Mouse (Mus musculus): Measurements from ENCODE around the gene Fanca. TPM values are rescaled to one million over a fixed set of nuclear protein-coding genes. Genes with fewer than 3 reads are reported as not detected.
"Not testable (repeated sequence)": the region's sequence is repeated elsewhere in the genome, so short reads cannot be mapped to it uniquely, and the experiment has no call there.

The Fanca gene
- total and polyA plus RNA-seq, 3 experiments: 3.9 to 6.2 (median 5.3) TPM

GRCm38 (mm10) chr8:123284493-123284892, 33.9 kb downstream of the Fanca start:
- intact Hi-C loops (cut with DNase I): no loop called here
- WGBS: 76% methylated on average over 5 of the region's 5 CpGs
- H3K36me3 ChIP-seq (ENCODE audit: control insufficient read depth, insufficient read depth, low read length): no peaks in the 10 kb centered on the region

GRCm38 (mm10) chr8:123283991-123284390, 34.4 kb downstream of the Fanca start:
- H3K4me1 ChIP-seq (ENCODE audit: control insufficient read depth, insufficient read depth, low read length): no peaks in the 10 kb centered on the region
- H3K79me2 ChIP-seq (replicated peaks; ENCODE audit: control insufficient read depth, insufficient read depth, low read length): no peaks in the 10 kb centered on the region
- H3K27me3 ChIP-seq (ENCODE audit: control insufficient read depth, insufficient read depth, low read length): no peaks in the 10 kb centered on the region
- no peak overlapping the region for H3K9ac ChIP-seq (ENCODE audit: low read depth, low read length)
- no peaks in the 10 kb centered on the region for H3K36me3 ChIP-seq (ENCODE audit: control insufficient read depth, insufficient read depth, low read length)
- no peak overlapping the region for H3K4me3 ChIP-seq
- DNase-seq: no peak
- no peak overlapping the region for H3K27ac ChIP-seq
- TF ChIP-seq EP300 (IDR thresholded peaks at IDR 0.05; ENCODE audit: insufficient read depth, low read depth, low read length) (no peak), POLR2A (IDR thresholded peaks at IDR 0.05; ENCODE audit: insufficient read depth, low read depth, low read length) (no peak), CTCF (IDR thresholded peaks at IDR 0.05) (no peak)
- intact Hi-C loops (cut with DNase I): no loop called here
- 78% methylated on average over 7 of the region's 7 CpGs for WGBS

More at GRCm38 (mm10) chr8:123284493-123284892, 33.9 kb downstream of the Fanca start:
- TF ChIP-seq POLR2A (IDR thresholded peaks at IDR 0.05; ENCODE audit: insufficient read depth, low read depth, low read length) (no peak), EP300 (IDR thresholded peaks at IDR 0.05; ENCODE audit: insufficient read depth, low read depth, low read length) (no peak), CTCF (IDR thresholded peaks at IDR 0.05) (no peak)
- no peak for DNase-seq
- Histone ChIP-seq H3K79me2 (replicated peaks; ENCODE audit: control insufficient read depth, insufficient read depth, low read length) (no peaks in the 10 kb centered on the region), H3K27me3 (ENCODE audit: control insufficient read depth, insufficient read depth, low read length) (no peaks in the 10 kb centered on the region), H3K27ac (no peak overlapping the region), H3K4me1 (ENCODE audit: control insufficient read depth, insufficient read depth, low read length) (no peaks in the 10 kb centered on the region), H3K9ac (ENCODE audit: low read depth, low read length) (no peak overlapping the region), H3K4me3 (no peak overlapping the region)

DNA sequence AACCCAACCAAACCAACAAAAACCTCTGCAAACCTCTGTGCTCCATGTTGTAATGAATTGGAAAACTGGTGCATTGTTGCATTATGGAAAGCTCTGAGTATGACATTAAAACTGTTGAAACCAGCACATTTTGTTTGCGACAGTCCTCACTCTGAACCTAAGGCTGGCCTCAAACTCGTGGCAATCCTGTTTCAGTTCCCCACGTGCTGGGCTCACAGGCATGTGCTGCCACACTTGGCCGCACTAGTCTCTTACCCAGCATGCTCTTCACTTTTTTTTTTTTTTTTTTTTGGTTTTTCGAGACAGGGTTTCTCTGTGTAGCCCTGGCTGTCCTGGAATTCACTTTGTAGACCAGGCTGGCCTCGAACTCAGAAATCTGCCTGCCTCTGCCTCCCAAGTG, 35.4 kb downstream of the Fanca start:
- intact Hi-C loops (cut with DNase I); H3K4me1 ChIP-seq (ENCODE audit: control insufficient read depth, insufficient read depth, low read length): not testable (repeated sequence)

DNA sequence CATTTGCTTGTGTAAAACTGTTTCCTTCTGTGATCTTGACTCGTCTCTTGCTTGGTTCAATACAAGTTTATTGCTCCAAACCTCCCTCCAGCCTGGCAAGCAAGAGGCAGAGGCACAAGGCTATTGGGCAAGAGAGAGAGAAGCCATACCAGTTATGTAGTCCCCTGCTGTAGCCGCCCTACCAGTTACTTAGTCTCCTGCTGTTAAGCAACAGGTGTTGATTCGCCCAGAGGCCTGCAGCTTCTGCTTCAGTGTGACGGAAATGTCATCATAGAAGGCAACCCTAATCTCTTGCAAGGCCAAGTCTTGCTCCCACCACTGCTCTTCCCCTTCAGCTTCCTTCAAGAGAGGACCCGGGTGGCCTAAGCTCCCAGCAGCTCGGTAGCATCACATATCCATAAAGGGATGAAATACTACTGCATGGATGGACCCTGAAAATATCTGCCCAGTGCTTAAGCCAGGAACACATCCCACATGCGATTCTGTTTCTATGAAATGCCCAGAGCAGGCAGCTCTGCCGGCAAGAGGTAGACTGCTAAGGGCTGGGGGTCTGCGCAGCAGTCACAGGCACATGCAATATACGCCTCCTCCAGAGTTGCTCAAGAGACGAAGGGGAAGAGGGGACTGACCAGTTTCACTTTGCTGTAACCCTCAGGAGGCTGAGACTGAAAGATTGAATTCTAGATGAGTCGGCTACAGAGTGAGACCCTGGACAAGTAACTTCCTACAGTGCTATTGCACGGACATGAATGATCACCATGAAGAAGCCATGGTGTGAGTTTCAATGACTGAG, 37.9 kb downstream of the Fanca start:
- no peak overlapping the region for H3K9ac ChIP-seq (ENCODE audit: low read depth, low read length)
- DNase-seq: no peak
- no peaks in the 10 kb centered on the region for H3K79me2 ChIP-seq (replicated peaks; ENCODE audit: control insufficient read depth, insufficient read depth, low read length)
- H3K4me3 ChIP-seq: no peak overlapping the region
- no peaks in the 10 kb centered on the region for H3K36me3 ChIP-seq (ENCODE audit: control insufficient read depth, insufficient read depth, low read length)
- no peak for TF ChIP-seq CTCF (IDR thresholded peaks at IDR 0.05)
- TF ChIP-seq POLR2A (IDR thresholded peaks at IDR 0.05; ENCODE audit: insufficient read depth, low read depth, low read length): no peak
- no peak for TF ChIP-seq EP300 (IDR thresholded peaks at IDR 0.05; ENCODE audit: insufficient read depth, low read depth, low read length)
- H3K27ac ChIP-seq: no peak overlapping the region
- WGBS: 87% methylated on average over 13 of the region's 13 CpGs
- intact Hi-C loops (cut with DNase I): no loop called here
- H3K27me3 ChIP-seq (ENCODE audit: control insufficient read depth, insufficient read depth, low read length): no peaks in the 10 kb centered on the region
- H3K4me1 ChIP-seq (ENCODE audit: control insufficient read depth, insufficient read depth, low read length): no peaks in the 10 kb centered on the region

More for the DNA sequence above, 35.4 kb downstream of the Fanca start:
- 85% methylated on average over 6 of the region's 6 CpGs for WGBS
- not testable (repeated sequence) for H3K9ac ChIP-seq (ENCODE audit: low read depth, low read length); H3K36me3 ChIP-seq (ENCODE audit: control insufficient read depth, insufficient read depth, low read length); H3K27me3 ChIP-seq (ENCODE audit: control insufficient read depth, insufficient read depth, low read length); DNase-seq; H3K4me3 ChIP-seq; H3K27ac ChIP-seq; H3K79me2 ChIP-seq (replicated peaks; ENCODE audit: control insufficient read depth, insufficient read depth, low read length)

GRCm38 (mm10) chr8:123279828-123280227, 38.5 kb downstream of the Fanca start:
- H3K27ac ChIP-seq: no peak overlapping the region
- DNase-seq: no peak
- no peaks in the 10 kb centered on the region for H3K4me1 ChIP-seq (ENCODE audit: control insufficient read depth, insufficient read depth, low read length)
- H3K36me3 ChIP-seq (ENCODE audit: control insufficient read depth, insufficient read depth, low read length): no peaks in the 10 kb centered on the region
- no peaks in the 10 kb centered on the region for H3K27me3 ChIP-seq (ENCODE audit: control insufficient read depth, insufficient read depth, low read length)
- 90% methylated on average over 4 of the region's 4 CpGs for whole genome bisulfite sequencing
- no peak overlapping the region for H3K4me3 ChIP-seq
- no peak overlapping the region for H3K9ac ChIP-seq (ENCODE audit: low read depth, low read length)
- TF ChIP-seq POLR2A (IDR thresholded peaks at IDR 0.05; ENCODE audit: insufficient read depth, low read depth, low read length): no peak
- no peaks in the 10 kb centered on the region for H3K79me2 ChIP-seq (replicated peaks; ENCODE audit: control insufficient read depth, insufficient read depth, low read length)
- intact Hi-C loops (cut with DNase I): no loop called here

- Histone ChIP-seq H3K36me3 (ENCODE audit: control insufficient read depth, insufficient read depth, low read length) (no peaks in the 10 kb centered on the region), H3K79me2 (replicated peaks; ENCODE audit: control insufficient read depth, insufficient read depth, low read length) (no peaks in the 10 kb centered on the region), H3K4me1 (ENCODE audit: control insufficient read depth, insufficient read depth, low read length) (no peaks in the 10 kb centered on the region), H3K9ac (ENCODE audit: low read depth, low read length) (no peak overlapping the region), H3K27ac (no peak overlapping the region), H3K27me3 (ENCODE audit: control insufficient read depth, insufficient read depth, low read length) (no peaks in the 10 kb centered on the region), H3K4me3 (no peak overlapping the region)
- TF ChIP-seq POLR2A (IDR thresholded peaks at IDR 0.05; ENCODE audit: insufficient read depth, low read depth, low read length): no peak
- no peak for TF ChIP-seq CTCF (IDR thresholded peaks at IDR 0.05)
- TF ChIP-seq EP300 (IDR thresholded peaks at IDR 0.05; ENCODE audit: insufficient read depth, low read depth, low read length): no peak
- WGBS: 67% methylated on average over 7 of the region's 7 CpGs
- no peak for DNase-seq
- intact Hi-C loops (cut with DNase I): no loop called here
Observed at GRCm38 (mm10) chr8:123278445-123278844, 39.9 kb downstream of the Fanca start.

Measured in heart, adult 2 months (tissue).